Mouse (Mus musculus): ENCODE measurements at regions not wholly inside any gene's neighbourhood (a gene's known extent, or its start where the extent isn't known, plus 50 kb on each side); places are given as distances from the start of the nearest gene placed in this dataset.

DNA sequence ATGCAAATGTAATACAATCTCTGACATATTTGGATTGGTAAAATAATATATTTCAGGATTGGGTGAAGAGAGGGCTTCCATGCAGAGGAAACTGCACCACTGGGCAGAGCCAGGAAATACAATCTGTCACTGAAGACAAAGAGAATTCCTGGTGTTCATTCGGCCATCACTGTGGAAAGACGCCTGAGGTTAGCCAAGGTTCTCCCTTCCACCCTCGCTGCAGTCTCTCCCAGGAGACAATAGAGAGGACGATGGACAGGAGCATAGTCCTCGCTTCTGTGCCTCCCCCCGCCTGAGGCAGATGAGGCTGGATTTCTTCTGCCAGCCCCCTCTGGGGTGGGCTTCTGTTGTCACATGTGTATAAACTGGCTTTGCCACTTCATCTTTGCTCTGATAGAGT is 660.6 kb downstream of the Tmem114 start:
- TF ChIP-seq POLR2A (IDR thresholded peaks at IDR 0.05; ENCODE audit: extremely low read depth, insufficient read depth, low read length) = no peak
- no peak for TF ChIP-seq CTCF (IDR thresholded peaks at IDR 0.05; ENCODE audit: extremely low read depth, insufficient read depth, low read length)
